Mouse (Mus musculus): ENCODE measurements around the gene St7.

St7 gene

GRCm38 (mm10) chr6:17946456-17946855, 253.7 kb downstream of the St7 start:
- no peak for DNase-seq (ENCODE audit: low spot score in 2 of 2)

- DNase-seq (ENCODE audit: low spot score in 2 of 2): no peak
Observed at GRCm38 (mm10) chr6:17947130-17947831, 254.5 kb downstream of the St7 start.

- no peak for DNase-seq (ENCODE audit: low spot score in 2 of 2)
Observed at GRCm38 (mm10) chr6:17949103-17949502, 256.4 kb downstream of the St7 start.

- DNase-seq (ENCODE audit: low spot score in 2 of 2): no peak
Observed at GRCm38 (mm10) chr6:17951779-17952178, 259.0 kb downstream of the St7 start.

- DNase-seq (ENCODE audit: low spot score in 2 of 2): no peak
Observed at GRCm38 (mm10) chr6:17963455-17963854, 270.7 kb downstream of the St7 start.

GRCm38 (mm10) chr6:17968467-17969144, 275.9 kb downstream of the St7 start:
- DNase-seq (ENCODE audit: low spot score in 2 of 2): no peak

- no peak for DNase-seq (ENCODE audit: low spot score in 2 of 2)
Observed at GRCm38 (mm10) chr6:17969815-17970214, 277.1 kb downstream of the St7 start.

- DNase-seq (ENCODE audit: low spot score in 2 of 2): no peak
Observed at GRCm38 (mm10) chr6:17971393-17971792, 278.7 kb downstream of the St7 start.

GRCm38 (mm10) chr6:17974416-17974815, 281.7 kb downstream of the St7 start:
- DNase-seq (ENCODE audit: low spot score in 2 of 2): no peak

- no peak for DNase-seq (ENCODE audit: low spot score in 2 of 2)
Observed at GRCm38 (mm10) chr6:17977165-17977564, 284.4 kb downstream of the St7 start.

GRCm38 (mm10) chr6:17978324-17978723, 285.6 kb downstream of the St7 start:
- no peak for DNase-seq (ENCODE audit: low spot score in 2 of 2)

- no peak for DNase-seq (ENCODE audit: low spot score in 2 of 2)
Observed at GRCm38 (mm10) chr6:17978881-17979280, 286.1 kb downstream of the St7 start.

- no peak for DNase-seq (ENCODE audit: low spot score in 2 of 2)
Observed at GRCm38 (mm10) chr6:17979361-17979760, 286.6 kb downstream of the St7 start.

- DNase-seq (ENCODE audit: low spot score in 2 of 2): no peak
Observed at GRCm38 (mm10) chr6:17990173-17991028, 297.7 kb downstream of the St7 start.

- DNase-seq (ENCODE audit: low spot score in 2 of 2): no peak
Observed at GRCm38 (mm10) chr6:17991625-17992024, 298.9 kb downstream of the St7 start.
